Mouse (Mus musculus): ENCODE measurements around the gene Fgfr2. TPM values are rescaled to one million over a fixed set of nuclear protein-coding genes. Genes with fewer than 3 reads are reported as not detected.

Fgfr2 gene
- polyA plus RNA-seq, 1 experiment from 2014 or later = 18.5 TPM

GRCm38 (mm10) chr7:131605481-131605880, 1517.7 kb downstream of the Fgfr2 start:
- no peak overlapping the region for H3K4me2 ChIP-seq
- 54% methylated on average over 4 of the region's 4 CpGs for WGBS (ENCODE audit: insufficient replicate concordance)
- no peaks in the 10 kb centered on the region for H3K4me1 ChIP-seq
- ATAC-seq = no peak
- no peaks in the 10 kb centered on the region; the same call in 1 of the 2 replicates for H3K27me3 ChIP-seq (replicated peaks)
- no peak overlapping the region for H3K9ac ChIP-seq
- no peaks in the 10 kb centered on the region for H3K36me3 ChIP-seq
- H3K27ac ChIP-seq = no peak overlapping the region
- no peak overlapping the region for H3K4me3 ChIP-seq
- H3K9me3 ChIP-seq (replicated peaks) = no peaks in the 10 kb centered on the region

GRCm38 (mm10) chr7:131604946-131605345, 1518.2 kb downstream of the Fgfr2 start:
- peaks cover 2% of the 10 kb centered on the region for H3K27me3 ChIP-seq (replicated peaks)
- H3K4me3 ChIP-seq = no peak overlapping the region
- H3K9ac ChIP-seq = no peak overlapping the region
- no peak overlapping the region for H3K27ac ChIP-seq
- WGBS (ENCODE audit: insufficient replicate concordance) = 78% methylated on average over 10 of the region's 10 CpGs
- H3K36me3 ChIP-seq = no peaks in the 10 kb centered on the region
- no peak for ATAC-seq
- H3K4me2 ChIP-seq = no peak overlapping the region
- no peaks in the 10 kb centered on the region for H3K4me1 ChIP-seq
- no peaks in the 10 kb centered on the region for H3K9me3 ChIP-seq (replicated peaks)

GRCm38 (mm10) chr7:131603186-131603585, 1520.0 kb downstream of the Fgfr2 start:
- Histone ChIP-seq H3K4me1 (no peaks in the 10 kb centered on the region), H3K9ac (no peak overlapping the region), H3K27me3 (replicated peaks) (peaks cover 17% of the 10 kb centered on the region), H3K4me2 (no peak overlapping the region), H3K4me3 (no peak overlapping the region), H3K9me3 (replicated peaks) (no peaks in the 10 kb centered on the region), H3K36me3 (no peaks in the 10 kb centered on the region), H3K27ac (no peak overlapping the region)
- WGBS (ENCODE audit: insufficient replicate concordance) = 16% methylated on average over 8 of the region's 11 CpGs
- ATAC-seq = no peak

GRCm38 (mm10) chr7:131602106-131602505, 1521.0 kb downstream of the Fgfr2 start:
- H3K4me1 ChIP-seq = no peaks in the 10 kb centered on the region
- H3K9me3 ChIP-seq (replicated peaks) = no peaks in the 10 kb centered on the region
- 74% methylated on average over 7 of the region's 7 CpGs for WGBS (ENCODE audit: insufficient replicate concordance)

GRCm38 (mm10) chr7:131598483-131598824, 1524.7 kb downstream of the Fgfr2 start:
- no peak overlapping the region for H3K9ac ChIP-seq
- no peaks in the 10 kb centered on the region for H3K36me3 ChIP-seq
- no peak overlapping the region for H3K4me2 ChIP-seq
- 11% methylated on average over 5 of the region's 5 CpGs for WGBS (ENCODE audit: insufficient replicate concordance)
- H3K27me3 ChIP-seq (replicated peaks) = peaks cover 25% of the 10 kb centered on the region
- no peaks in the 10 kb centered on the region for H3K9me3 ChIP-seq (replicated peaks)
- no peak for ATAC-seq
- no peak overlapping the region for H3K4me3 ChIP-seq
- H3K27ac ChIP-seq = no peak overlapping the region
- H3K4me1 ChIP-seq = no peaks in the 10 kb centered on the region

More at GRCm38 (mm10) chr7:131602106-131602505, 1521.0 kb downstream of the Fgfr2 start:
- no peaks in the 10 kb centered on the region for H3K36me3 ChIP-seq
- no peak for ATAC-seq
- H3K9ac ChIP-seq = no peak overlapping the region
- peaks cover 25% of the 10 kb centered on the region for H3K27me3 ChIP-seq (replicated peaks)
- no peak overlapping the region for H3K4me3 ChIP-seq
- no peak overlapping the region for H3K4me2 ChIP-seq
- no peak overlapping the region for H3K27ac ChIP-seq

- H3K4me1 ChIP-seq = no peaks in the 10 kb centered on the region
- peaks cover 25% of the 10 kb centered on the region for H3K27me3 ChIP-seq (replicated peaks)
- no peak overlapping the region for H3K9ac ChIP-seq
- no peak overlapping the region for H3K27ac ChIP-seq
- no peaks in the 10 kb centered on the region for H3K36me3 ChIP-seq
- no peak overlapping the region for H3K4me2 ChIP-seq
- H3K9me3 ChIP-seq (replicated peaks) = no peaks in the 10 kb centered on the region
- WGBS (ENCODE audit: insufficient replicate concordance) = 27% methylated on average over 12 of the region's 12 CpGs
- H3K4me3 ChIP-seq = no peak overlapping the region
- ATAC-seq = no peak
Measured at GRCm38 (mm10) chr7:131597779-131598482, 1525.2 kb downstream of the Fgfr2 start.

- no peak overlapping the region for H3K4me2 ChIP-seq
- H3K9ac ChIP-seq = no peak overlapping the region
- no peak overlapping the region for H3K27ac ChIP-seq
- no peak for ATAC-seq
- H3K36me3 ChIP-seq = no peaks in the 10 kb centered on the region
- H3K4me3 ChIP-seq = no peak overlapping the region
- no peaks in the 10 kb centered on the region for H3K4me1 ChIP-seq
- 78% methylated on average over 5 of the region's 5 CpGs for WGBS (ENCODE audit: insufficient replicate concordance)
- H3K27me3 ChIP-seq (replicated peaks) = no peaks in the 10 kb centered on the region
- no peaks in the 10 kb centered on the region for H3K9me3 ChIP-seq (replicated peaks)
Measured at GRCm38 (mm10) chr7:131585551-131585950, 1537.6 kb downstream of the Fgfr2 start.

- Histone ChIP-seq H3K27ac (no peak overlapping the region), H3K9ac (no peak overlapping the region), H3K9me3 (replicated peaks) (no peaks in the 10 kb centered on the region), H3K27me3 (replicated peaks) (no peaks in the 10 kb centered on the region), H3K4me2 (no peak overlapping the region), H3K4me1 (no peaks in the 10 kb centered on the region), H3K36me3 (no peaks in the 10 kb centered on the region), H3K4me3 (no peak overlapping the region)
- 63% methylated on average over 9 of the region's 9 CpGs for WGBS (ENCODE audit: insufficient replicate concordance)
- no peak for ATAC-seq
Measured at GRCm38 (mm10) chr7:131582178-131582577, 1541.0 kb downstream of the Fgfr2 start.

GRCm38 (mm10) chr7:131575246-131575645, 1547.9 kb downstream of the Fgfr2 start:
- no peak overlapping the region for H3K4me3 ChIP-seq
- no peak for ATAC-seq
- H3K27me3 ChIP-seq (replicated peaks) = no peaks in the 10 kb centered on the region
- H3K36me3 ChIP-seq = peaks cover 46% of the 10 kb centered on the region
- H3K9ac ChIP-seq = no peak overlapping the region
- H3K27ac ChIP-seq = no peak overlapping the region
- 75% methylated on average over 6 of the region's 6 CpGs for WGBS (ENCODE audit: insufficient replicate concordance)
- no peaks in the 10 kb centered on the region for H3K9me3 ChIP-seq (replicated peaks)
- H3K4me1 ChIP-seq = no peaks in the 10 kb centered on the region
- no peak overlapping the region for H3K4me2 ChIP-seq

GRCm38 (mm10) chr7:131560697-131561042, 1562.5 kb downstream of the Fgfr2 start:
- peak overlapping the region; percentile 87 for H3K4me3 ChIP-seq
- peak overlapping the region; percentile 76 for H3K4me2 ChIP-seq
- H3K4me1 ChIP-seq = peaks cover 35% of the 10 kb centered on the region
- H3K27me3 ChIP-seq (replicated peaks) = peaks cover 38% of the 10 kb centered on the region
- no peaks in the 10 kb centered on the region for H3K9me3 ChIP-seq (replicated peaks)
- peak; percentile 64 for ATAC-seq
- peaks cover 42% of the 10 kb centered on the region for H3K36me3 ChIP-seq
- peak overlapping the region; percentile 84 for H3K9ac ChIP-seq
- WGBS (ENCODE audit: insufficient replicate concordance) = under 1% methylated on average over 14 of the region's 14 CpGs
- H3K27ac ChIP-seq = peak overlapping the region; percentile 83

- peak within 1 kb of the TSS; percentile 84 for H3K9ac ChIP-seq
- peak; percentile 93 for ATAC-seq
- H3K27ac ChIP-seq = peak within 1 kb of the TSS; percentile 83
- H3K27me3 ChIP-seq (replicated peaks) = peaks cover 43% of the 10 kb centered on the region
- H3K9me3 ChIP-seq (replicated peaks) = no peaks in the 10 kb centered on the region
- peaks cover 37% of the 10 kb centered on the region for H3K4me1 ChIP-seq
- WGBS (ENCODE audit: insufficient replicate concordance) = 0% methylated on average over 46 of the region's 51 CpGs
- H3K4me3 ChIP-seq = peak within 1 kb of the TSS; percentile 87
- H3K36me3 ChIP-seq = peaks cover 37% of the 10 kb centered on the region
- H3K4me2 ChIP-seq = peak within 1 kb of the TSS; percentile 76
Measured at GRCm38 (mm10) chr7:131559986-131560696, 1563.0 kb downstream of the Fgfr2 start, which contains the start of gene Bub3. Bub3 (plus strand) TSS chr7:131560222.

- peaks cover 67% of the 10 kb centered on the region for H3K27me3 ChIP-seq (replicated peaks)
- peaks cover 14% of the 10 kb centered on the region for H3K36me3 ChIP-seq
- WGBS (ENCODE audit: insufficient replicate concordance) = 39% methylated on average over 2 of the region's 2 CpGs
- no peak overlapping the region for H3K4me2 ChIP-seq
- H3K4me3 ChIP-seq = no peak overlapping the region
- no peak overlapping the region for H3K9ac ChIP-seq
- no peak overlapping the region for H3K27ac ChIP-seq
- H3K4me1 ChIP-seq = peaks cover 38% of the 10 kb centered on the region
- ATAC-seq = no peak
- no peaks in the 10 kb centered on the region for H3K9me3 ChIP-seq (replicated peaks)
Measured at GRCm38 (mm10) chr7:131557751-131558150, 1565.4 kb downstream of the Fgfr2 start.

Measured in liver, embryonic 12.5 days (tissue).